Mouse (Mus musculus) frontal cortex, postnatal 14 days (tissue): ENCODE measurements around the gene Dph3.
"Not testable (repeated sequence)": the region's sequence is repeated elsewhere in the genome, so short reads cannot be mapped to it uniquely, and the experiment has no call there.

Experiments used
- DNase-seq, 2 experiments: peaks; one replicate each; pipeline ENCODE4 v3.0.0; 2022; ENCODE audit warnings: low spot score in 2 of 2

Gene Dph3

DNA sequence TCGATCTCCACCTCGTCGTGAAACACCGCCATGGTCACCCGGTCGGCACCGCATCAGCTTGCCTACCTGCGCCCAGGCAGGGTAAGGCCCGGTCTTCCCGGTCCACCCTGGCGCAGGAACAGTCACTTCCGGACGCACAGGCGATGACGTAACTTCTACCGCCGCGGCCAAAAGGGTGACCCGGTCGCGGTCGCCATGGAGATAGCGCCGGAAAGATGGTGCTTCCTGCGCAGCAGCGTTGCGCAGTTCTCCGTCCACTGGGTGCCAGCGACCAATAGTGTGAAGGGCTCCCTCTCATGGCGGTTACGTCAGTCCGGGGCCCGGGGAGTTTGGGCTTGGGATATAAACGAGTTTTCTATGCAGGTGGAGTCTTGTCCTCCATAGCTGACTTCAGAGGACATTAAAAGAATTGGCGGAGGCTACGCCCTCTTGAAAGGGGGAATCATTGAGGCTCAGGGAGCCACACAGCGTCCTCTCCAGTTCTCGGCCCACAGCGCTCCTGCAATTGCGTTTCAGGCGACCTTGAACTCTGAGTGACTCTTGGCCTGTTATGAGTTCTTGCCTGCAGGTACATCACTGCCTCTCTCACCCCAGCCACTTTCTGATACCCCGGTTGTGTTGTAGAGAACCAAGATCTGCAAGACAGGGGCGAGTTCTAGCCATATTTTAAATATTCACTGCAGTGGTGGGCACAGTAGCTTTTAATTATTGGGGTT is at the start of gene Dph3:
Gene Dph3 (minus strand): TSS at position 244 of the 716 bp plus-strand sequence.
- DNase-seq: peak; percentile 98 to 99

DNA sequence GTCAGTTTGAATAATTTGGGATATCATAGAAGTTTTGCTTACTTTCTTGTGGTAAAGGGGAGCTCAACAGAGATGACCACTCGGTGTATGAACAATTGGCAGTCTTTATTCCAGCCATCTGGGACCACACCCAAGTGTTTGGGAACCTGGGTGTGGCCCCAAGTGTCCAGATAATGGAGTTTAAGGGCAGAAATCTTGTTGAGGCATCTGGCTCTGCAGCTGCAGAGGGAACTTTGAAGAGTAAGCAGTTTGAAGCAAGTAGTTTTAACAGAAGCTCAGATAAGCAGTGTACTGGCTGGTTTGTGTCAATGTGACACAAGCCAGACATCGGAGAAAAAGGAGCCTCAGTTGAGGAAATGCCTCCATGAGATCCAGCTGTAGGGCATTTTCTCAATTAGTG is 48.8 kb upstream of the Dph3 start:
- DNase-seq: no peak

DNA sequence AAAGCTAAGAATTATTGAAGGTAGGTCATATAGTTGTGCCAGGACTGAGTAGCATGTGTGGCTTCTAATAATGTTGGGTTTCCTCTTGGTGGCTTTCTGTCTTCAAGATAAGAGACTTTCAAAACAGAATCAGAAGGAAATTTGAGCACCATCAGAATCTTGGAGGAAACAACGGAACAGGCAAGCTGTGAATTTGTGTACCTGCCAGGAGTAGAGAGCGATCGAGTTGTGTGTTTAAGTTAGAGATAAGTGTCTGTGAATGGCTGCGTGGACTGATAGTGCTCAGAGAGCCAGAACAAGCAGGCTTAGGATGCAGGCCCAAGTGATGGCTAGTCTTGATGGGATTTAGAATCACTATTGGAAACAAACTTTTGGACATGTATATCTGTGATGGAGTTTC is 46.3 kb upstream of the Dph3 start:
- no peak for DNase-seq

GRCm38 (mm10) chr14:32128409-32128808 is 42.9 kb upstream of the Dph3 start:
- DNase-seq: no peak

DNA sequence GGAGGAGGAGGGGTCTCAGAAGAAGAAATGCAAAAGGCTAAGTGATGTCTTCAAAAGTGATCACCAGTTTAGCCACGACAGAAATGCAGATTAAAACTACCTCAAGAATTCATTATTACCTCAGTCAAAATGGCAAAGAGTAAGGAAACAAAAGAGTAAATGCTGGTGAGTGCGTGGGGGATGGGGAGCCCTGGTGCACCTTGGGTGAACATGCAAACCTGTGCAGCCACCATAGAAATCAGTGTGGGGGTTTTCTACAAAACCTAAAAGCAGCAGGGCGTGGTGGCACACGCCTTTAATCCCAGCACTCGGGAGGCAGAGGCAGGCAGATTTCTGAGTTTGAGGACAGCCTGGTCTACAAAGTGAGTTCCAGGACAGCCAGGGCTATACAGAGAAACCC is 39.7 kb upstream of the Dph3 start:
- DNase-seq: not testable (repeated sequence)

DNA sequence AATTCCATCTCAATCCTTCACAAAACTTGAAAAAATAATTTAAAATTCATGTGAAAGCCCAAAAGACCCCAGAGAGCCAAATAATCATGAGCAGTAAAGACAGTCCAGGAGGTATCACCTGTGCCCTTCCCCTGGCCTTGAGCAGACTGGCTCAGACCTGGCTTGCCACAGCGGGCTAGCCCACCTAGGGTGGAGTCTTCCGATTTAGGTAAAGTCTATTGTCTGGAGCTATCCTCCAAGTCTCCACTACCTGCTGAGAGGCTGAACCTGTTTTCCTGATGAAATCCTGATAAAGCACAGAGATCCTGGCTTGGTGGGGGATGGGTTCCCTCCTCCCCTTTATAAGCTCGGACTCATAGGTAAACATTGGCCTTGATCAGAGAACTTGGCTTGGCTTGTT is 38.7 kb upstream of the Dph3 start:
- DNase-seq: no peak

DNA sequence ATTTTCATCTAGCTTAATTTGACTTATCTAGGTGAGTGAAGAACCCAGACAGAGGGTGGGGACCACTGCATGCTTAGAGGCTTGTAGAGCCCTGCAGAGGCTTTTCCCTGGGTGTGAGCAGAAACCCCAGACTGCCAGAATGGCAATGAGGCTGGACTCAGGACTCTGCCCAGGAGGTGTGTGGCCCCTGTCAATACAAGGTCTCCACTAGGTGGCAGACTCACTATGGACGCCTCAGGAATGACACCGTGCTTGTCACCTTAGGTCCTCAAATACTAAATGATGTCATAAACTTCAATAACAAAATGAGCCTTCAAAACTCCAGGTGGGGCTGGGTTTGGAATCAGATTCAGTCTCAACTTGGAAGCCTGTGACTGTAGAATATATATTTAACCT is 36.4 kb upstream of the Dph3 start:
- no peak for DNase-seq

- no peak for DNase-seq
Measured at GRCm38 (mm10) chr14:32120940-32121919, 35.7 kb upstream of the Dph3 start.

- DNase-seq: not testable (repeated sequence)
Measured at GRCm38 (mm10) chr14:32112124-32112523, 26.6 kb upstream of the Dph3 start.

GRCm38 (mm10) chr14:32106911-32107310 is 21.4 kb upstream of the Dph3 start:
- no peak for DNase-seq

GRCm38 (mm10) chr14:32105663-32106062 is 20.1 kb upstream of the Dph3 start:
- no peak for DNase-seq

GRCm38 (mm10) chr14:32103556-32103955 is 18.0 kb upstream of the Dph3 start:
- no peak for DNase-seq

- DNase-seq: no peak
Measured at GRCm38 (mm10) chr14:32098951-32099350, 13.4 kb upstream of the Dph3 start.

GRCm38 (mm10) chr14:32097691-32098090 is 12.2 kb upstream of the Dph3 start:
- DNase-seq: no peak

GRCm38 (mm10) chr14:32096740-32097139 is 11.2 kb upstream of the Dph3 start:
- DNase-seq: no peak

DNA sequence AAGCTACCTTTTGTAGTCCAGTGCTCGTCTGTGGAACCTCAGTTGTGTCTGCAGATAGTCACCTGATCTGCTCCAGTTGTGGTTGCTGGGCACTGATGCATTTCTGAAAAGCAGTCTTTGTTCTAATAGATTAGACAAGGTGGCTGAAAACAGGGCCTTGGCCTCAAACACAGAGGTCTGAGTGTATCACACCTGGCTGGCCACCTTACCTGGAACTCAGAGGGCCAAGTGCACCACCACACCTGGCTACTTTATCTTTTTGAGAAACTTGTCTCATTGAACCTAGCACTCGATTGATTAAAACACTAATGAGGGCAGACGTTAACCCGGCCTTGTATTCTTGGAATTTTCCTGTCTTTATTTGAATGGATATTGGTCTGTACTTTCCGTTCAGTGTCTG is 10.1 kb upstream of the Dph3 start:
- DNase-seq: no peak

DNA sequence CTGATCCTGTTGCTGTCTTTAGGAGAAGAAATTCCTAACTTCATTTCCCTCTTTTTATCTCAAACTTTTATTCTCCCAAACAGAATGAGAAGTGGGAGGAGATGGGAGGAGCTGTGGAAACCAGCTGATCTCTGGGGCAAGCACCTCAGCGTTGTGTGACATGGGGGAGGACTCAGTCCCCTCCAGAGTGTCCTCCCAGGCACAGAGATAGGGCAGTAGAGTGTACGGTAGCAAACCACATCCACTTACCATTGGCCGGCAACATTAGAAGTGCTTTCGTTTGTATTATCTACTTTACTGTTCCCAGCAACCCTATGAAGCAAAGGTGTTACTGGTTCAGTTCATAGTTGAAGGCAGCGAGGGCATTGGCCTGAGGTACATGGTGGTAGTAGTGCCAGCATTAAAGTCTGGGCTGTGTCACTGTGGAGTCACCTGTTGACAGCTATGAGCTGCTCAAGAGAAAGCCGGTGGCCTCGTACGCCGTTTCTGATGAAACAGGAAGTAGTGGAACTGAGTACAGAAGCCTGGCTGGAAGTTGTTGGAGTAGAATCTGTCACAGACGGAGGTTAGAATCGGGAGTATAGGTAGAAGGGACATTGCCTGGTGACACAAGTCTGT is 8.1 kb upstream of the Dph3 start:
- DNase-seq: no peak

GRCm38 (mm10) chr14:32093018-32093417 is 7.5 kb upstream of the Dph3 start:
- DNase-seq: no peak

- no peak for DNase-seq
Measured at GRCm38 (mm10) chr14:32091704-32092103, 6.2 kb upstream of the Dph3 start.

GRCm38 (mm10) chr14:32091124-32091523 is 5.6 kb upstream of the Dph3 start:
- no peak for DNase-seq

- not testable (repeated sequence) for DNase-seq
Measured at GRCm38 (mm10) chr14:32087584-32088248, 2.2 kb upstream of the Dph3 start.

DNA sequence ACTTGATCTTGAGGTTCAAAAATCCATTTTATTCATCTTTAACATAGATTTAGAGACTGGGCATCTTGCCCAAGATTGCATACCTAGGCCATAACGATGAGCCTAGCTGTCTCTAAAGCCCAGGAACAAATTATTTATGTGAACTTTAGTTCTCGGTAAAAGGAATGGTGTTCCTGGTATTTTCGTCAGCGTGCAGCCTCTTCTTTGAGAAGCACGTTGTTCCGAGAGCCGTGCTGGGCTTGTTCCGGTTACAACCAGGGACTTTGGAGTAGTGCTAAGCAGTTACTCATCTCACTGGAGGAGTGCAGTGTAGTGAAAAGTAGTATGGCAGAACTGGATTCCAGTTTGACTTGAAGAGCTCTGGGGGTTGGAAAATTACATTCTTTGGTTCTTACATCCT is 697 bp upstream of the Dph3 start:
- DNase-seq: no peak
